Mouse (Mus musculus): Measurements from ENCODE around the gene Rgl1.

- TF ChIP-seq CTCF (IDR thresholded peaks at IDR 0.05; ENCODE audit: extremely low read depth, insufficient read depth, insufficient read length, insufficient replicate concordance) (no peak), POLR2A (IDR thresholded peaks at IDR 0.05; ENCODE audit: low read depth, low read length) (no peak)
These were observed 192.6 kb downstream of the Rgl1 start for GRCm38 (mm10) chr1:152573470-152574059.
